In the genomic region with DNA sequence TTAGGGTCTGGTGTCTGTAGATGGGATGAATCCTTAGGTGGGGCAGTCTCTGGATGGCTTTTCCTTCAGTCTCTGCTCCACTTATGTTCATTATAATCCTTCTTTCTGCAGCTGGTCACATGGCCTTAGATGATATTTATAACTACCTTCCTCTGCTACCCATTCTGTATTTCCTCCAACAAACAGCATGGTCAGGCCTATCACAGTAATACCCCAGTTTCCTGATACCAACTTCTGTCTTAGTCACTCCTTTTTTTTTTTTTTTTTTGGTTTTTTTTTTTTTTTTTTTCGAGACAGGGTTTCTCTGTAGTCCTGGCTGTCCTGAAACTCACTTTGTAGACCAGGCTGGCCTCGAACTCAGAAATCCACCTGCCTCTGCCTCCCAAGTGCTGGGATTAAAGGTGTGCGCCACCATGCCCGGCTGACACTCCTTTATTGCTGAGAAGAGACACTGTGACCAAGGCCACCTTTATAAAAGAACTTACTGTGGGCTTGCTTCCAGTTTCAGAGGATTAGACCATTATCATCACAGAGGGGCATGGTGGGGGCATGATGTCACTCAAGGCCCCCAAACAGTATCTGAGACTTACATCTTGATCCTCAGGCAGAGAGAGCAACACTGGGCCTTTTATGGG, we compare ENCODE assay signal across 16 mouse cellular contexts.
"Had no signal": no experiment of that assay in that cellular context is flagged by ENCODE, and none has a peak within 500 bp of the region (broad histone marks: within the 10 kb centered on the region; RNA-seq: fewer than 3 reads in every experiment).

No protein-coding gene starts in this region.

- DNase-seq: lung, adult 18-20 months; lung, embryonic 14.5 days; lung, postnatal 10 days; lung, postnatal 4 days; retina, postnatal 1 day; right cerebral cortex, adult 18-20 months; right cerebral cortex, postnatal 25 days; right cerebral cortex, postnatal 4 days; spleen, adult 18-20 months; thymus, adult 18-20 months; thymus, postnatal 14 days; thymus, postnatal 36 days had no signal

- H3K4me1 ChIP-seq: midbrain, embryonic 13.5 days; midbrain, embryonic 15.5 days; neural tube, embryonic 12.5 days had no signal

- H3K9me3 ChIP-seq: megakaryocyte, embryonic 14.5 days; midbrain, embryonic 13.5 days; midbrain, embryonic 15.5 days had no signal

- H3K27ac ChIP-seq: midbrain, embryonic 13.5 days; midbrain, embryonic 15.5 days; neural tube, embryonic 12.5 days had no signal

- H3K4me3 ChIP-seq: megakaryocyte, embryonic 14.5 days; midbrain, embryonic 13.5 days; midbrain, embryonic 15.5 days; neural tube, embryonic 12.5 days had no signal

- H3K9ac ChIP-seq: lung, embryonic 14.5 days; midbrain, embryonic 13.5 days; midbrain, embryonic 15.5 days; neural tube, embryonic 12.5 days had no signal

- H3K36me3 ChIP-seq: midbrain, embryonic 15.5 days had no signal

- H3K27me3 ChIP-seq: midbrain, embryonic 13.5 days; midbrain, embryonic 15.5 days; neural tube, embryonic 12.5 days had no signal
